Mouse (Mus musculus) adipose tissue, adult 10 weeks (tissue): ENCODE data around the gene Lzic. TPM values are rescaled to one million over a fixed set of nuclear protein-coding genes. Genes with fewer than 3 reads are reported as not detected.

Experiments
- polyA plus RNA-seq: library from polyadenylated mRNA; stranded (reverse); fragments of 350-450 nt; fragmentation: Illumina TruSeq; extraction: RNeasy Lipid Tissue Mini Kit (QIAGEN cat#74804); gene quantifications from one replicate; pipeline ENCODE4 v1.2.3, GENCODE M21; 2014; ENCODE audit warnings: low read depth, low replicate concordance

The Lzic gene
- 15.5 TPM for polyA plus RNA-seq

GRCm38 (mm10) chr4:149485053-149485824 is at the start of gene Lzic, which contains the start of gene Nmnat1:
Gene Lzic (plus strand): TSS chr4:149485229.
Gene Nmnat1 (minus strand): TSS chr4:149485202.

DNA sequence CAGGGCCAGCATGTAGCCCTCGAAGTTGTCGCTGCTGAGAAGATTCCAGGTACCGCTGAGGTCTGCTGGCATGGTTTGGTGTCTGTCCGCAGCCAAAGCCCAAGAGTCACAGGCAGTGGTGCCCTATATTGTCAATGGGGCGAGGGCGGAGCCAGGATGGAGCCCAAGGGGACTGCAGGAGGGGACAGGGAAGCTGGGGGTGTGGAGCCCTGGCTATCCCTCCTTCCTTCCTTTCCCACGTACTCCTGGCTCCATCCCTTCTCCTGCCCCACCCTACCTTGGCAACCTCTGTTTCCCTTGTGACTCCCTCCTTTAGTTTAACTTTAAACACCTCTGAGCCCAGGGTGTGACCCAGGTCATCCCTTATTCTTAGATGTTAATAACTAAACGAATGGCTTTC is 30.1 kb upstream of the Lzic start, which contains the start of gene Rbp7:
Gene Rbp7 (minus strand): TSS at position 100 of the 400 bp plus-strand sequence.

GRCm38 (mm10) chr4:149477078-149477477 is 8.0 kb upstream of the Lzic start, which contains the start of gene Tmem274:
Gene Tmem274 (plus strand): TSS chr4:149477378.

GRCm38 (mm10) chr4:149517868-149518340 is 32.9 kb downstream of the Lzic start, which contains the start of gene Ctnnbip1:
Gene Ctnnbip1 (plus strand): TSS chr4:149518236.

Other genes starting within 250 kb of the Lzic start
- 41.3 TPM for gene Kif1b, start 177.5 kb upstream of the Lzic start, polyA plus RNA-seq
- 38.8 TPM for gene Ube4b, start 58.5 kb upstream of the Lzic start, polyA plus RNA-seq
- gene Rbp7, start 30.3 kb upstream of the Lzic start, polyA plus RNA-seq: 47.4 TPM
- gene Tmem274, start 7.9 kb upstream of the Lzic start, polyA plus RNA-seq: not detected
- gene Nmnat1, start within 50 bp of the Lzic start, polyA plus RNA-seq: 8.1 TPM
- 35.7 TPM for gene Ctnnbip1, start 33.0 kb downstream of the Lzic start, polyA plus RNA-seq
- 57.1 TPM for gene Clstn1, start 101.2 kb downstream of the Lzic start, polyA plus RNA-seq
- gene Pik3cd, start 217.3 kb downstream of the Lzic start, polyA plus RNA-seq: 7.1 TPM